ENCODE assay signal across 9 mouse cellular contexts in genomic region chr10:42633361-42634121, GRCm38 (mm10). TPM values are rescaled to one million over a fixed set of nuclear protein-coding genes. Genes with fewer than 3 reads are reported as not detected.
DNase-seq lines count a peak whose midpoint lies in the region; ATAC-seq and TF ChIP-seq lines count a peak whose summit lies in the region.
"Had no signal": no experiment of that assay in that cellular context is flagged by ENCODE, and none has a peak within 500 bp of the region (broad histone marks: within the 10 kb centered on the region; RNA-seq: fewer than 3 reads in every experiment).

No protein-coding gene starts in this region.

- H3K4me3 ChIP-seq in heart, embryonic 13.5 days = peak overlapping the region; percentile 55
- H3K4me3 ChIP-seq in hindbrain, embryonic 16.5 days (ENCODE audit: low read length) = peak overlapping the region; percentile 22
- H3K4me3 ChIP-seq in lung, postnatal 0 days (ENCODE audit: low read depth, low read length) = peak overlapping the region; percentile 57
- peak overlapping the region; percentile 44 for H3K4me3 ChIP-seq in stomach, embryonic 16.5 days (replicated peaks; ENCODE audit: low read length)

- no peak for TF ChIP-seq CTCF in lung, postnatal 0 days (IDR thresholded peaks at IDR 0.05)

- no peak for TF ChIP-seq EP300 in lung, postnatal 0 days (IDR thresholded peaks at IDR 0.05)

- intact Hi-C loops in heart, postnatal 14 days (cut with DNase I) = loop anchor here (5.0 kb wide), 2 partner anchors 51 to 651 kb away; partner anchors contain the start of genes Nr2e1 and Ostm1

- peak overlapping the region; percentile 37; the same call in 1 of the 2 replicates for H3K9ac ChIP-seq in heart, embryonic 13.5 days
- H3K9ac ChIP-seq in hindbrain, embryonic 16.5 days (ENCODE audit: low read depth, low read length) = no peak overlapping the region
- 0 out of 2 replicates have a peak overlapping the region, but pooled peaks have one; percentile 16 for H3K9ac ChIP-seq in lung, postnatal 0 days (replicated peaks; ENCODE audit: low read depth)
- H3K9ac ChIP-seq in stomach, embryonic 16.5 days (ENCODE audit: low read length) = no peak overlapping the region

- no peak for DNase-seq in heart, postnatal 14 days
- DNase-seq in embryo, embryonic 9.5 days (ENCODE audit: extremely low spot score) = peak; percentile 41
- DNase-seq in lung, postnatal 0 days (ENCODE audit: low spot score) = no peak
- no peak for DNase-seq in frontal cortex, postnatal 14 days (ENCODE audit: low spot score in 2 of 2)
- no peak for DNase-seq in adrenal gland, postnatal 36 days

- H3K36me3 ChIP-seq in heart, embryonic 13.5 days = no peaks in the 10 kb centered on the region
- H3K36me3 ChIP-seq in hindbrain, embryonic 16.5 days (ENCODE audit: control insufficient read depth, insufficient read depth, low read length) = no peaks in the 10 kb centered on the region
- H3K36me3 ChIP-seq in lung, postnatal 0 days (ENCODE audit: insufficient read depth, low read length) = no peaks in the 10 kb centered on the region
- H3K36me3 ChIP-seq in stomach, embryonic 16.5 days (ENCODE audit: control insufficient read depth, insufficient read depth, low read length) = no peaks in the 10 kb centered on the region

- peaks cover 99% of the 10 kb centered on the region for H3K27me3 ChIP-seq in heart, embryonic 13.5 days (replicated peaks)
- peaks cover 48% of the 10 kb centered on the region for H3K27me3 ChIP-seq in hindbrain, embryonic 16.5 days (replicated peaks; ENCODE audit: control insufficient read depth, insufficient read depth, low read length)
- peaks cover 70% of the 10 kb centered on the region for H3K27me3 ChIP-seq in lung, postnatal 0 days (replicated peaks; ENCODE audit: insufficient read depth, low read length)
- H3K27me3 ChIP-seq in stomach, embryonic 16.5 days (ENCODE audit: control insufficient read depth, insufficient read depth, low read length) = peaks cover 86% of the 10 kb centered on the region
- H3K27me3 ChIP-seq: Patski had no signal

- no peak for ATAC-seq in heart, embryonic 13.5 days (ENCODE audit: extremely low read depth, insufficient number of reproducible peaks, low FRiP score, low TSS enrichment)
- ATAC-seq in hindbrain, embryonic 16.5 days = no peak
- ATAC-seq in lung, postnatal 0 days = no peak
- no peak for ATAC-seq in stomach, embryonic 16.5 days (ENCODE audit: insufficient read depth, low FRiP score)
- ATAC-seq: Patski had no signal

- no peak overlapping the region for H3K27ac ChIP-seq in heart, embryonic 13.5 days (replicated peaks)
- no peak overlapping the region for H3K27ac ChIP-seq in hindbrain, embryonic 16.5 days (ENCODE audit: low read depth, low read length)
- H3K27ac ChIP-seq in lung, postnatal 0 days (ENCODE audit: low read length) = no peak overlapping the region
- no peak overlapping the region for H3K27ac ChIP-seq in stomach, embryonic 16.5 days (ENCODE audit: low read length)

- H3K4me1 ChIP-seq in heart, embryonic 13.5 days = peaks cover 46% of the 10 kb centered on the region
- peaks cover 11% of the 10 kb centered on the region for H3K4me1 ChIP-seq in hindbrain, embryonic 16.5 days (ENCODE audit: control insufficient read depth, insufficient read depth, low read depth, low read length)
- H3K4me1 ChIP-seq in lung, postnatal 0 days (ENCODE audit: insufficient read depth, low read depth, low read length) = peaks cover 14% of the 10 kb centered on the region; the same call in 1 of the 2 replicates
- H3K4me1 ChIP-seq in stomach, embryonic 16.5 days (ENCODE audit: control insufficient read depth, insufficient read depth, low read length) = peaks cover 23% of the 10 kb centered on the region

- WGBS in heart, embryonic 13.5 days = 6% methylated on average over 23 of the region's 23 CpGs
- 6% methylated on average over 23 of the region's 23 CpGs for WGBS in hindbrain, embryonic 16.5 days
- 9% methylated on average over 23 of the region's 23 CpGs for WGBS in lung, postnatal 0 days
- WGBS in stomach, embryonic 16.5 days = 7% methylated on average over 23 of the region's 23 CpGs

- peak overlapping the region; percentile 76 for H3K4me2 ChIP-seq in heart, embryonic 13.5 days
- H3K4me2 ChIP-seq in hindbrain, embryonic 16.5 days (ENCODE audit: low read length) = peak overlapping the region; percentile 48
- H3K4me2 ChIP-seq in lung, postnatal 0 days (replicated peaks; ENCODE audit: low read depth, low read length) = peak overlapping the region; percentile 68
- peak overlapping the region; percentile 65 for H3K4me2 ChIP-seq in stomach, embryonic 16.5 days (ENCODE audit: low read depth, low read length)

- H3K9me3 ChIP-seq in heart, embryonic 13.5 days = no peaks in the 10 kb centered on the region
- no peaks in the 10 kb centered on the region for H3K9me3 ChIP-seq in hindbrain, embryonic 16.5 days (ENCODE audit: control insufficient read depth, low read length)
- H3K9me3 ChIP-seq in lung, postnatal 0 days (ENCODE audit: low read length) = no peaks in the 10 kb centered on the region
- H3K9me3 ChIP-seq in stomach, embryonic 16.5 days (replicated peaks; ENCODE audit: control insufficient read depth, low read length) = no peaks in the 10 kb centered on the region

RNA-seq across cellular contexts. Expression of gene Ostm1, which starts 49.9 kb away (rescaled TPM):
- 19.2 and 19.5 TPM in 2 replicates for polyA plus RNA-seq in heart, embryonic 13.5 days (2015; fragmentation: Nextera tagmentation; extraction: Ambion mirVana)
- total RNA-seq in heart, postnatal 14 days (2021) = 10 to 100 TPM; 18.0 to 18.2 TPM
- 36.4 and 38.4 TPM in 2 replicates for polyA plus RNA-seq in hindbrain, embryonic 16.5 days (2015; fragmentation: Nextera tagmentation; extraction: Ambion mirVana)
- 23.0 and 23.9 TPM in 2 replicates for polyA plus RNA-seq in lung, postnatal 0 days (2015; fragmentation: Nextera tagmentation; extraction: Ambion mirVana)
- 13.5 and 13.8 TPM in 2 replicates for polyA plus RNA-seq in stomach, embryonic 16.5 days (2015; fragmentation: Nextera tagmentation; extraction: Ambion mirVana)
- total RNA-seq in adrenal gland, postnatal 36 days (2021) = 10 to 100 TPM; 25.6 to 29.3 TPM

RNA-seq across cellular contexts. Expression of gene Nr2e1, which starts 50.1 kb away (rescaled TPM):
- polyA plus RNA-seq in heart, embryonic 13.5 days (2015; fragmentation: Nextera tagmentation; extraction: Ambion mirVana) = not detected in 2 replicates
- total RNA-seq in heart, postnatal 14 days (2021) = not detected
- 0.13 and 0.99 TPM in 2 replicates for polyA plus RNA-seq in hindbrain, embryonic 16.5 days (2015; fragmentation: Nextera tagmentation; extraction: Ambion mirVana)
- polyA plus RNA-seq in lung, postnatal 0 days (2015; fragmentation: Nextera tagmentation; extraction: Ambion mirVana) = not detected in 2 replicates
- not detected in 2 replicates for polyA plus RNA-seq in stomach, embryonic 16.5 days (2015; fragmentation: Nextera tagmentation; extraction: Ambion mirVana)
- not detected for total RNA-seq in adrenal gland, postnatal 36 days (2021)
- polyA plus RNA-seq: Patski had no signal

Comparison
In these comparisons a context has a peak if more than half of its experiments do, and no peak if none do; other contexts are left out.
1. H3K9ac ChIP-seq: peak in heart, embryonic 13.5 days (single experiment) and lung, postnatal 0 days (single experiment); none in hindbrain, embryonic 16.5 days (single experiment) and stomach, embryonic 16.5 days (single experiment).
2. Peak in every context shown above with its lines, with median percentiles within 50 percentile points of each other: H3K4me2 ChIP-seq and H3K4me3 ChIP-seq.